Mouse (Mus musculus) common myeloid progenitor, adult 5-6 weeks (primary cell): ENCODE results near the gene Glo1. TPM values are rescaled to one million over a fixed set of nuclear protein-coding genes. Genes with fewer than 3 reads are reported as not detected.

ENCODE experiments used
- ATAC-seq: replicated peaks from 2 replicates; pipeline ENCODE4 v1.8.0; 2016; ENCODE audit warnings: low read depth, mild to moderate bottlenecking, moderate TSS enrichment, inconsistent platforms; ENCODE audit not compliant: poor library complexity, severe bottlenecking
- total RNA-seq: library from RNA; stranded (forward); fragments of 200-1000, 187-1606 nt; gene quantifications from 2 replicates; pipeline ENCODE4 v1.2.3, GENCODE M21; 2017

Glo1 gene
- total RNA-seq, 1 experiment from 2014 or later = 156 TPM

GRCm38 (mm10) chr17:30583258-30584001 lies 43.2 kb downstream of the Glo1 start:
- no peak for ATAC-seq

GRCm38 (mm10) chr17:30582313-30582712 lies 44.4 kb downstream of the Glo1 start:
- ATAC-seq = no peak

GRCm38 (mm10) chr17:30581201-30581600 lies 45.5 kb downstream of the Glo1 start:
- no peak for ATAC-seq

- no peak for ATAC-seq
Measured at GRCm38 (mm10) chr17:30580781-30581180, 45.9 kb downstream of the Glo1 start.

- no peak for ATAC-seq
Measured at GRCm38 (mm10) chr17:30576946-30577345, 49.7 kb downstream of the Glo1 start.

- peak; percentile 88 for ATAC-seq
Measured at GRCm38 (mm10) chr17:30575941-30576773, 50.5 kb downstream of the Glo1 start, which contains the start of gene Btbd9. Gene Btbd9, minus strand, starts transcription at chr17:30576488.

GRCm38 (mm10) chr17:30575121-30575904 lies 51.4 kb downstream of the Glo1 start:
- 0 out of 2 replicates have a peak, but pooled peaks have one; percentile 9 for ATAC-seq

GRCm38 (mm10) chr17:30574783-30575075 lies 51.9 kb downstream of the Glo1 start:
- ATAC-seq = peak; percentile 45

- ATAC-seq = 0 out of 2 replicates have a peak, but pooled peaks have one; percentile 0
Measured at GRCm38 (mm10) chr17:30573990-30574782, 52.5 kb downstream of the Glo1 start.

- ATAC-seq = no peak
Measured at GRCm38 (mm10) chr17:30570971-30571370, 55.7 kb downstream of the Glo1 start.

GRCm38 (mm10) chr17:30570173-30570572 lies 56.5 kb downstream of the Glo1 start:
- ATAC-seq = no peak

GRCm38 (mm10) chr17:30568473-30568872 lies 58.2 kb downstream of the Glo1 start:
- ATAC-seq = no peak

- ATAC-seq = no peak
Measured at GRCm38 (mm10) chr17:30564971-30565370, 61.7 kb downstream of the Glo1 start.

- ATAC-seq = no peak
Measured at GRCm38 (mm10) chr17:30564407-30564806, 62.3 kb downstream of the Glo1 start.

GRCm38 (mm10) chr17:30563484-30564075 lies 63.1 kb downstream of the Glo1 start:
- no peak for ATAC-seq

GRCm38 (mm10) chr17:30562770-30563169 lies 63.9 kb downstream of the Glo1 start:
- ATAC-seq = no peak

- peak; percentile 82 for ATAC-seq
Measured at GRCm38 (mm10) chr17:30559536-30559935, 67.1 kb downstream of the Glo1 start.

- no peak for ATAC-seq
Measured at GRCm38 (mm10) chr17:30558623-30559022, 68.0 kb downstream of the Glo1 start.

- ATAC-seq = no peak
Measured at GRCm38 (mm10) chr17:30556512-30556911, 70.2 kb downstream of the Glo1 start.
